Mouse (Mus musculus) left cerebral cortex, adult 2 months (tissue): ENCODE measurements around the gene Dock3. TPM values are rescaled to one million over a fixed set of nuclear protein-coding genes. Genes with fewer than 3 reads are reported as not detected.

Experiments used
- DNase-seq, 2 experiments: peaks; one replicate each; pipeline ENCODE4 v3.0.0; 2021 to 2022; ENCODE audit warnings: low spot score in 2 of 2, mixed read lengths in 1 of 2; ENCODE audit errors: extremely low spot score in 1 of 2
- H3K27ac ChIP-seq: fragments of 200-600 bp; 2 replicates; pipeline ENCODE4 v1.8.1; 2022
- H3K4me3 ChIP-seq: fragments of 200-600 bp; 2 replicates; pipeline ENCODE4 v1.8.1; 2022
- CTCF ChIP-seq: fragments of 200-600 bp; IDR thresholded peaks from 2 replicates; pipeline ENCODE4 v1.8.1; 2022; ENCODE audit warnings: antibody characterized with exemption, mild to moderate bottlenecking, moderate library complexity
- intact Hi-C: fragments of 180-260 bp; cut with DNase I; formaldehyde crosslinking; loops from one replicate; pipeline ENCODE4 v1.15.1; 2025
- microRNA-seq, 2 experiments: library from miRNA; unstranded; fragments of <30 nt; microRNA quantifications; one replicate each; pipeline ENCODE4 v1.2.0; 2021
- total RNA-seq, 2 experiments: library from RNA; stranded (reverse); gene quantifications; 2 replicates each; pipeline ENCODE4 v1.2.3; 2021

Gene Dock3
- total RNA-seq, 2 experiments from 2014 or later: 216 to 221 TPM

- intact Hi-C loops: loop anchor here (5.0 to 10.0 kb wide), 2 partner anchors 407 to 650 kb away; partner anchors contain the start of gene Tmem115
- Histone ChIP-seq H3K27ac (peak overlapping the region; percentile 36; the same call in 1 of the 2 replicates), H3K4me3 (peak overlapping the region; percentile 70)
- DNase-seq: no peak
- TF ChIP-seq CTCF: no peak
These were observed 346.5 kb downstream of the Dock3 start for GRCm38 (mm10) chr9:106884996-106885900.

GRCm38 (mm10) chr9:106884306-106884705, 347.4 kb downstream of the Dock3 start:
- Histone ChIP-seq H3K4me3 (peak overlapping the region; percentile 70), H3K27ac (0 out of 2 replicates have a peak overlapping the region, but pooled peaks have one; percentile 24)
- DNase-seq: no peak
- intact Hi-C loops: loop anchor here (10.0 kb wide), 1 partner anchor 650 kb away; the partner anchor contains the start of gene Tmem115
- TF ChIP-seq CTCF: no peak

DNA sequence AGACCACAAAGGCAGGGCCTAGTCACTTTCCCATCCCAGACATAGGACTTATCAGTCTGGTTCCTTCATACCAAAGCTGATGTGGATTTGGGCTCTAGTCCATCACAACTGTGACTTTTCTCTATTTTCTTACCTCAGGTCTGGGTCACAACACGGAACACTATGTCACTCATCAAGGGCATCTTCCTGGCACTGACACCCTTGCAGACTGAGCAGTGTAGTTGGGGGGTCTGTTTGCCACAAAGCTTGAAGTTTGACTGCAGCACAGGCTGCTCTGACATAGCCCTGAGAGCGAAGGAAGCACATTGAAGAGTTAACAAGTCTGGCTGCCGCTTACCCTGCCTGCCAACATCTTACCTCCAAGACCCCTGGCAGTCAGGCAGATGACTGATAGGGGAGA, 348.6 kb downstream of the Dock3 start:
- no peak for DNase-seq
- intact Hi-C loops: loop anchor here (10.0 kb wide), 1 partner anchor 652 kb away; the partner anchor contains the start of gene Tmem115
- Histone ChIP-seq H3K4me3 (peak overlapping the region; percentile 21; the same call in 1 of the 2 replicates), H3K27ac (no peak overlapping the region)
- no peak for TF ChIP-seq CTCF

GRCm38 (mm10) chr9:106882176-106882575, 349.5 kb downstream of the Dock3 start:
- no peak overlapping the region for H3K4me3 ChIP-seq
- TF ChIP-seq CTCF: no peak
- DNase-seq: no peak
- H3K27ac ChIP-seq: no peak overlapping the region
- intact Hi-C loops: loop anchor here (10.0 kb wide), 1 partner anchor 653 kb away; the partner anchor contains the start of gene Tmem115

DNA sequence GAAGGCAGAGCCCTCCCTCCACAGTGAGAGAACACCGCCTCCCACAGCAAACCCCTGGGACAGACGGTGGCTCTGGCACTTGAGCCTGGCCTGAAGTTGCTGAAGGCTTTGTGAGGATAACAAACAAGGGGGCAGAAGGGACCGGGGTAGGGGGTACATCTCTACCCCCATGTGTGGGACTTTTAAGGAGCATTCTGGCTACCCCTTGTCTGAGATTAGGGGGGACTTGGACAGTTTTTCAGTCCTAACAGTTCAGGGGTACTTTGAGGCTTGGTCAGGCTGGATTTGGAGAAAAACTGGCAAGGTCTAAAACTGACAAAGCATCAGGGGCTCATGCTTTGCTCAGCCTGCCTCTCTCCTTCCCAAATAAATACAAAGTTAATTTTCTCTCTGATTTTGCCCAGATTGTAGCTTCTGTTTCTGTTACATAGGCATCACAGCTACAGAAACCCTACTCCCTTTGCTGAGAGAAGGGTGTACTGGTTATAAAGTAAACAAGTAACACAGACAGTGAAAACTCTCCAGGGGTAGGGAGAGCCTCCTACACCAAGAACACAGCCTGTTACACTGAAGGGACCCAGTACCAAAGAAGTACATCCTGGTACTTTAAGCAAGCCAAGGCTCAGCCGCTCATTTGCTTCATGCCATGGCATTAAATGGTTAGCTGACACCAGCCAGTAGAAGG, 350.5 kb downstream of the Dock3 start:
- no peak overlapping the region for H3K4me3 ChIP-seq
- TF ChIP-seq CTCF: no peak
- no peak for DNase-seq
- H3K27ac ChIP-seq: 0 out of 2 replicates have a peak overlapping the region, but pooled peaks have one; percentile 15
- intact Hi-C loops: loop anchor here (10.0 kb wide), 1 partner anchor 654 kb away; the partner anchor contains the start of gene Tmem115

GRCm38 (mm10) chr9:106879471-106879870, 352.2 kb downstream of the Dock3 start:
- no peak for DNase-seq
- no peak overlapping the region for H3K4me3 ChIP-seq
- no peak overlapping the region for H3K27ac ChIP-seq
- no peak for TF ChIP-seq CTCF
- intact Hi-C loops: no loop called here

DNA sequence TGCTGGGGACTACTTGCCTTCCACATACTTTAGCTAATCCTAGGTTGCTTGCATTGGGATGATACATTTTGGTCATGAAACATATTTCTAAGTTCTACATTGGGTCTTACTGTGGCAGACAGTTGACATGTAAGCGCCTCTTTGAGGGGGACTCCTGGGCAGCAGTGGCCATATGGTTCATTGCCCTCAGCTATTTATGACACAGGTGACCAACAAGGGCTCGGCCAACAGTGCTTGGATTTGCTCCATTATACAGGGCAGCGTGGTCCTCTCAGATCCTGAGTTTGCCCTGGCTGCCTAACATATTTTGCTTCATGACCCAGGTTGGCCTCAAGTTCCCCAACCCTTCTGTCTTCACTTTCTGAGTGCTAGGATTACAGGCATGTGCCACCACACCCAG, 355.0 kb downstream of the Dock3 start:
- Histone ChIP-seq H3K4me3 (no peak overlapping the region), H3K27ac (no peak overlapping the region)
- intact Hi-C loops: no loop called here
- DNase-seq: no peak
- no peak for TF ChIP-seq CTCF

- no peak overlapping the region for H3K4me3 ChIP-seq
- no peak for DNase-seq
- intact Hi-C loops: no loop called here
- no peak for TF ChIP-seq CTCF
- H3K27ac ChIP-seq: no peak overlapping the region
These were observed 357.5 kb downstream of the Dock3 start for GRCm38 (mm10) chr9:106874216-106874615.

DNA sequence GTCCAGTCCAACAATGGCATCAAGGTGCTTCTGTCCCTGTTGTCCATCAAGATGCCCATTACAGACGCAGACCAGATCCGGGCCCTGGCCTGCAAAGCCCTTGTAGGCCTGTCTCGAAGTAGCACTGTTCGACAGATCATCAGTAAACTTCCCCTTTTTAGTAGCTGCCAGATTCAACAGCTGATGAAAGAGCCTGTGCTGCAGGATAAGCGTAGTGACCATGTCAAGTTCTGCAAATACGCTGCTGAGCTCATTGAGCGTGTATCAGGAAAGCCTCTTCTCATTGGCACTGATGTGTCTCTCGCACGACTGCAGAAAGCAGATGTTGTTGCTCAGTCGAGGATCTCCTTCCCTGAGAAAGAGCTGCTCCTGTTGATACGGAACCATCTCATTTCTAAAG, 373.7 kb downstream of the Dock3 start:
- no peak overlapping the region for H3K27ac ChIP-seq
- intact Hi-C loops: no loop called here
- no peak for TF ChIP-seq CTCF

DNA sequence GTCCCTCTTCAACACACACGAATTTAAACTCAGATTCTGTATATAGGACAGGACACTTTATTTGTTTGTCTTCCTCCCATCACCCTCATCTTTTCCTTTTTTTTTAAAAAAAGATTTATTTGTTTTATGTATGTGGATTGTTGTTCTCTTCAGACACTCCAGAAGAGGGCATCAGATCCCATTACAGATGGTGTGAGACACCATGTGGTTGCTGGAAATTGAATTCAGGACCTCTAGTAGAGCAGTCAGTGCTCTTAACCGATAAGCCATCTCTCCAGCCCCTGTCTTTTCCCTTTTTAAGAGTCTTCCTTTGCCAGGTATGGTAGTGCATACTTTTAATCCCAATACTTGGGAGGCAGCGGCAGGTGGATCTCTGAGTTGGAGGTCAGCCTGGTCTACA, 375.0 kb downstream of the Dock3 start:
- Histone ChIP-seq H3K4me3 (no peak overlapping the region), H3K27ac (no peak overlapping the region)
- intact Hi-C loops: no loop called here
- no peak; the same call in none of the 2 replicates for TF ChIP-seq CTCF
- no peak for DNase-seq

More for the DNA sequence above, 373.7 kb downstream of the Dock3 start:
- H3K4me3 ChIP-seq: no peak overlapping the region
- no peak for DNase-seq

Small RNA genes within 50 kb of the gene (microRNA-seq; reads per million reads assigned to microRNA genes)
- gene Gm22238: 0 to 0.49 reads per million in 2 experiments

Other genes starting within 250 kb of the Dock3 start
- gene Mapkapk3, start 58.0 kb upstream of the Dock3 start, total RNA-seq: 1 to 10 TPM; 3.4 to 3.5 TPM
- 10 to 100 TPM in 1 of 2 experiments, 1 to 10 TPM in 1; 9.6 to 10.7 TPM for gene Cish, start 64.1 kb upstream of the Dock3 start, total RNA-seq
- 10 to 100 TPM; 18.6 to 21.5 TPM for gene Hemk1, start 106.4 kb upstream of the Dock3 start, total RNA-seq
- gene 6430571L13Rik, start 108.7 kb upstream of the Dock3 start, total RNA-seq: 1 to 10 TPM; 4.3 to 4.4 TPM
- gene Cacna2d2, start 167.7 kb upstream of the Dock3 start, total RNA-seq: 10 to 100 TPM; 24.1 to 34.7 TPM